Mouse (Mus musculus): ENCODE results near the gene Klrb1a. TPM values are rescaled to one million over a fixed set of nuclear protein-coding genes. Genes with fewer than 3 reads are reported as not detected.
A peak's percentile ranks its signal among the peaks of the same experiment; 100 is the strongest.
"Not testable (repeated sequence)": the region's sequence is repeated elsewhere in the genome, so short reads cannot be mapped to it uniquely, and the experiment has no call there.

Gene Klrb1a
- polyA plus RNA-seq, 2 experiments, result not detected

- ATAC-seq (ENCODE audit: low FRiP score, low read depth) (no peak), DNase-seq (ENCODE audit: low spot score) (no peak)
These were observed 17.3 kb upstream of the Klrb1a start for GRCm38 (mm10) chr6:128640673-128641072.

DNA sequence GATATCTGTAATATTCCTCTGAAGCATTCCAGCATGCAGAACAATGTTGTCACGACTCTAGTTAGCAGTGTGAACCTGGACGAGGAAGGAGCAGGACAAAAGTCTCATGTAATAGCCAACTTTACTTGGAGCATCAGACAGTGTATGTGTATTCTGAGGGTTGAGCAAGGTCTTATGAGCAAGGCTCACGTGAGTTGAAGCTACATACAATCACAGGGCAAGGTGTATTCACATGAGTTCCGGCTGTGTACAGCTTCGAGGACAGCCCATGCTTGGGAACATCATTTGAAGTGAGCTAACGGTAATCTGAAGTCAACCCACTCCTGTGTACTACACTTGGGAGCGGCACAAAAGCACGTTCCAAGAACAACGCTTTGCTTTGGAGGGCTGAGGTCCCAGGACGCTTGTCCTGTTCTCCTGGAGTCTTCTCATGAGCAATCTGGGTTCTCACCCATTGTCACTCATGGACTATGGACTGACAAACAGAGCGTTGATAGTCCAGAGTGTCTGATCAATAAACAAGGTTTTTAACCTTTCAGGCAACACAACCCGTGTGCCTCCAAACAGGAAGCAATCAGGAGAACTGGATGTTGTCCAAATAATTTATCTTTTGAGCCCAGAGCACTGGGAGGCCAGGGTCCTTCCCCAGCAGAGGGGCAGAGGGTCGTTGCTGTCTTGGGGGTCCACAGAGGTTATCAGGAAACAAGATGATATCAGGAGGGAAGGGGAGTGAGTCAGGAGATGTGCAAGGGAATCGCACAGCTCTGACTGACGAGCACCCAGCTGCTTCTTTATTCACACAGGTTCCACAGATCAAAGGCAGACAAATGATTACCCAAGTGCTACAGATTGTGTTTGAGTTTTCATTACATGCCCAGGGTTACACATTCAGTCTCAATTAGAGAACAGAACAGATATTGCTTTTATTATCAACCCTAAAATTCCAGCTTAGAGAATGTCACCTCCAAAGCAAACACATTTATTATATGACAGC, 7.9 kb upstream of the Klrb1a start:
- not testable (repeated sequence) for DNase-seq (ENCODE audit: low spot score)

More at GRCm38 (mm10) chr6:128640673-128641072, 17.3 kb upstream of the Klrb1a start:
- Histone ChIP-seq H3K4me3 (replicated peaks; ENCODE audit: low read length) (no peak overlapping the region), H3K9me3 (ENCODE audit: control insufficient read depth, low read length) (no peaks in the 10 kb centered on the region), H3K9ac (ENCODE audit: low read depth, low read length, severe bottlenecking) (no peak overlapping the region), H3K4me2 (replicated peaks; ENCODE audit: low read depth, low read length, severe bottlenecking) (no peak overlapping the region), H3K27ac (replicated peaks; ENCODE audit: low read depth, low read length) (no peak overlapping the region), H3K27me3 (ENCODE audit: control insufficient read depth, insufficient read depth, low read length) (no peaks in the 10 kb centered on the region), H3K4me1 (ENCODE audit: control insufficient read depth, insufficient read depth, low read length) (no peaks in the 10 kb centered on the region), H3K36me3 (ENCODE audit: control insufficient read depth, insufficient read depth, low read length) (no peaks in the 10 kb centered on the region)
- TF ChIP-seq POLR2A (IDR thresholded peaks at IDR 0.05; ENCODE audit: borderline replicate concordance, extremely low read depth, insufficient read depth, insufficient read length), result no peak
- WGBS, result 98% methylated on average over 1 of the region's 1 CpGs

GRCm38 (mm10) chr6:128629771-128630739, 6.7 kb upstream of the Klrb1a start:
- ATAC-seq (ENCODE audit: low FRiP score, low read depth) (peak; percentile 81), DNase-seq (ENCODE audit: low spot score) (peak; percentile 74)
- H3K9ac ChIP-seq (ENCODE audit: low read depth, low read length, severe bottlenecking); H3K36me3 ChIP-seq (ENCODE audit: control insufficient read depth, insufficient read depth, low read length); H3K27me3 ChIP-seq (ENCODE audit: control insufficient read depth, insufficient read depth, low read length); H3K9me3 ChIP-seq (ENCODE audit: control insufficient read depth, low read length); H3K4me2 ChIP-seq (replicated peaks; ENCODE audit: low read depth, low read length, severe bottlenecking); H3K4me1 ChIP-seq (ENCODE audit: control insufficient read depth, insufficient read depth, low read length); H3K4me3 ChIP-seq (replicated peaks; ENCODE audit: low read length); H3K27ac ChIP-seq (replicated peaks; ENCODE audit: low read depth, low read length): not testable (repeated sequence)
- WGBS, result 55% methylated on average over 12 of the region's 13 CpGs

More for the DNA sequence above, 7.9 kb upstream of the Klrb1a start:
- H3K9me3 ChIP-seq (ENCODE audit: control insufficient read depth, low read length); H3K36me3 ChIP-seq (ENCODE audit: control insufficient read depth, insufficient read depth, low read length); H3K27me3 ChIP-seq (ENCODE audit: control insufficient read depth, insufficient read depth, low read length); H3K4me3 ChIP-seq (replicated peaks; ENCODE audit: low read length); H3K27ac ChIP-seq (replicated peaks; ENCODE audit: low read depth, low read length); H3K4me2 ChIP-seq (replicated peaks; ENCODE audit: low read depth, low read length, severe bottlenecking); H3K9ac ChIP-seq (ENCODE audit: low read depth, low read length, severe bottlenecking); ATAC-seq (ENCODE audit: low FRiP score, low read depth); H3K4me1 ChIP-seq (ENCODE audit: control insufficient read depth, insufficient read depth, low read length): not testable (repeated sequence)
- WGBS, result 67% methylated on average over 15 of the region's 15 CpGs

GRCm38 (mm10) chr6:128625246-128625645, 1.9 kb upstream of the Klrb1a start:
- WGBS, result 85% methylated on average over 6 of the region's 6 CpGs
- not testable (repeated sequence) for H3K27me3 ChIP-seq (ENCODE audit: control insufficient read depth, insufficient read depth, low read length); ATAC-seq (ENCODE audit: low FRiP score, low read depth)

DNA sequence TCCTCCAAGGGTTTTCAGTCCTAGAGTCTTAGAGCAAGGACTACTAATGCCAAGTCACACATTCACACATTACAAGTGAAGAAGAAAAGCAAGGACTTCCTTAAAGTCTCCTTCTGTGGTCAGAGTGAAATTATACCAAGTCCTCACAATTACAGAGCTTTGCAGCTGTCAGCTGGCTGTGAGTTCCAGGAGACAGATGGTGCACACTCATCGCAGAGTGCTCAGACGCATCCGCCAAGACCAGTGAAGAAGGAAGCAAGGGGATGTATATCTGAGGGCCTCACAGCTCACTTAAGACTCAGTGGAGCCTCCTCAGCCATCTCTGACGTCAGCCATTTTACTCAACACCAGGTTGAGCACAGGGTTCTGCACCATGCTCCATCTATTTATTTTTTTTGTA, 1.1 kb upstream of the Klrb1a start:
- Histone ChIP-seq H3K4me2 (replicated peaks; ENCODE audit: low read depth, low read length, severe bottlenecking) (no peak overlapping the region), H3K27ac (replicated peaks; ENCODE audit: low read depth, low read length) (no peak overlapping the region), H3K9me3 (ENCODE audit: control insufficient read depth, low read length) (no peaks in the 10 kb centered on the region), H3K4me1 (ENCODE audit: control insufficient read depth, insufficient read depth, low read length) (no peaks in the 10 kb centered on the region), H3K4me3 (replicated peaks; ENCODE audit: low read length) (no peak overlapping the region), H3K36me3 (ENCODE audit: control insufficient read depth, insufficient read depth, low read length) (no peaks in the 10 kb centered on the region), H3K27me3 (ENCODE audit: control insufficient read depth, insufficient read depth, low read length) (no peaks in the 10 kb centered on the region), H3K9ac (ENCODE audit: low read depth, low read length, severe bottlenecking) (no peak overlapping the region)
- WGBS, result 88% methylated on average over 4 of the region's 4 CpGs
- no peak for ATAC-seq (ENCODE audit: low FRiP score, low read depth)
- DNase-seq (ENCODE audit: low spot score), result no peak
- no peak for TF ChIP-seq POLR2A (IDR thresholded peaks at IDR 0.05; ENCODE audit: borderline replicate concordance, extremely low read depth, insufficient read depth, insufficient read length)

More at GRCm38 (mm10) chr6:128625246-128625645, 1.9 kb upstream of the Klrb1a start:
- H3K4me3 ChIP-seq (replicated peaks; ENCODE audit: low read length); DNase-seq (ENCODE audit: low spot score); H3K4me1 ChIP-seq (ENCODE audit: control insufficient read depth, insufficient read depth, low read length); H3K4me2 ChIP-seq (replicated peaks; ENCODE audit: low read depth, low read length, severe bottlenecking); H3K9me3 ChIP-seq (ENCODE audit: control insufficient read depth, low read length); H3K27ac ChIP-seq (replicated peaks; ENCODE audit: low read depth, low read length); H3K9ac ChIP-seq (ENCODE audit: low read depth, low read length, severe bottlenecking); H3K36me3 ChIP-seq (ENCODE audit: control insufficient read depth, insufficient read depth, low read length): not testable (repeated sequence)
